Mouse (Mus musculus) ES-CJ7 (cell line): ENCODE data around the gene Lrrc49.
A peak's percentile ranks its signal among the peaks of the same experiment; 100 is the strongest.

Experiments
- DNase-seq: peaks from one replicate; pipeline ENCODE4 v3.0.0; 2011; ENCODE audit warnings: low read depth, low spot score

Gene Lrrc49

DNA sequence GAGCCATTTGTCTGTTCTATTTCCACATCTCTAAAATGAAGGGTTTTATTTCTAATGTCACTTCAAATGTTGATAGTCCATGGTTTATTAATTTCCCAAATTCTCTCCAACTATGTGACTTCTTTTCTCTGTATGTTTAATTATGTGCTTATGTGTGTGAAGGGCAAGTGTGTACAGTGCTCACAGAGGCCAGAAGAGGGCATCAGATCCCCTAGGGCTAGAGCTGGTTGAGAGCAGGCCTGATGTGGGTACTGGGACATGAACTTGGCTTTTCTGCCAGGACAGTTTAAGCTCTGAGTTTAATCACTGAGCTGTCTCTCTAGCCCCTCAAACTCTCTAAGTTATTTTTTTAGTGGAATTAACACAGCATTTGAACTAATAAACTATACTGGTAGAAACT is 13.2 kb downstream of the Lrrc49 start:
- no peak for DNase-seq

GRCm38 (mm10) chr9:60672568-60672967 is 15.4 kb downstream of the Lrrc49 start:
- DNase-seq = no peak

GRCm38 (mm10) chr9:60668886-60669285 is 19.1 kb downstream of the Lrrc49 start:
- no peak for DNase-seq

GRCm38 (mm10) chr9:60665535-60665934 is 22.4 kb downstream of the Lrrc49 start:
- no peak for DNase-seq

DNA sequence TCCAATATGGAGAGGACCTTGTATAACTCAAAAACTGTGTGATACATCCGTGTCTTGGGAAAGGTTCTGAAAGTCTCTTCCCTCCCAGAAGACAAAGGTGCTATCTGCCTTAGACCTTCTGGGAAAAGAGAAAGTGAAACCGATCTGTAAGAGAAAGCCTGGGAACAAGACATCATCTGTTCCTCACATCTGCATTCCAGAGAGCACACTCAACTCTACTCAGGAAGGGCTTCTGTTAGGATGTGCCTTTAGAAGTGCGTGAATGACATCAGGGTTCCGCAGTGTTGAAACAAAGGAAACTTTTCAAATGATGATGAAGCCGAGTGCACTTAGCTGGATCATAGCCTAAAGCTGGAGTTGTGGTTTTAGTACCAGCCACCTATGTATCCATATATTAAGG is 23.1 kb downstream of the Lrrc49 start:
- DNase-seq = no peak

- no peak for DNase-seq
Observed at GRCm38 (mm10) chr9:60664385-60664784, 23.6 kb downstream of the Lrrc49 start.

GRCm38 (mm10) chr9:60662936-60663335 is 25.0 kb downstream of the Lrrc49 start:
- no peak for DNase-seq

GRCm38 (mm10) chr9:60653582-60653981 is 34.4 kb downstream of the Lrrc49 start:
- no peak for DNase-seq

GRCm38 (mm10) chr9:60653137-60653536 is 34.8 kb downstream of the Lrrc49 start:
- no peak for DNase-seq

DNA sequence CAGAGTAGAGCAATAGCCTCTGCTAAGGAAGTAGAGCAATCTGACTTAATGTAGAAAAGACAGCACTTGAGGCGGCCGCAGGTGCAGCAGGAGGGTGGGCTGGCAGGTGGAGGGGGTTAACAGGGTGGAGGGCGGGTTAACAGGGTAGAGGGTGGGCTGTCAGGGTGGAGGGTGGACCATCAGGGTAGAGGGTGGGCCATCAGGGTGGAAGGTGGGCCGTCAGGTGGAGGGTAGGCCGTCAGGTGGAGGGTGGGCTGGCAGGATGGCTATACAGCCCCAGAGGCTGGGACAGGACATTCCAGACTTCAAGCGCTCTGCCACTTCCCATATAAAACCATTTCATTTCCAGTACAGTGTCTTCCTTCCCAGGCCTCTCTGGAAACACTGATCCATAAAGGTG is 37.7 kb downstream of the Lrrc49 start:
- no peak for DNase-seq

DNA sequence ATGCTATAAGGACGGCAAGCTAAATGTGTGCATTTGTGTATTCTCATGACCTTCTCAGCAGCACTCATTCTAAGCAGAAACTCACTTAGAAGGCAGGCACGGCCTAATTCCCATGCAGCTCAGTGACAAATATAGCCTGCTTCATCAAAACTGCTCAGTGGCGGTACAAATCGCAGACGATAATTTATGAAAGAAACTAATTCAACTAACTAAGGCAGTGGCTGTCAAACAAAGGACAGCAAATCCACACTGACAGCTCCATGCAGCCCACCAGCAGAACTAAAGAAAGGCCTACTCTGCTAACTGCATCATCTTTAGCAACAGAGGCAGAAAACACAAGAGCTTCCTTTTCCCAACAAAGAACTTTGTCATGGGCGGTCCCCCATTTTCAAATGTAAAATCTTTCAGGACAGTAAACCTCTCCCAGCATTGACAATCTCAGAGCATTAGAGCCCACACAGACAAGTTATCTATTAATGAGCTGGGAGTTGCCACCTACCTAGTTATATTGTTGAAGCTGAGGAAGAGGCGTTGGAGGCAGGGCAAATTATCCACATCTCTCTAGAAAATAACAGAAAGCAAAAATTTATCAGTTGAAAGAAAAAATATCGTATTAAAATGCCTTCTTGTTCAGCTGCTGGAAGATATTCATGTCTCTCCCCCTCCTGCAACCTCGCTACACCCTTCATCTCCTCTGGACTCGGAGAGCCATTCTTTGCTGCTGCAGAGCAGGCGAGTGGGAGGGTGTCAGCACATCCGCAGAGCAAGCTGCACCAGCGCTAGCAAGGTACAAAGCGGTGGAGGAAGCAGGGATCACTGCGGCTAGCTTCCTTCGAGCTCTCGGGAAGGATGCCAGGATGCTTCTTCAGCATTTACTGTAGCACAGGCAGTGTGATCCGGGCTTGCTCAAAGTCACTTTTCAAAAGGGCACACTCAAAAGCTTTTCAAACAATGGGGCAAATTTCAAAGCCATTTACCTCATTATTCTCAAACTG is 38.7 kb downstream of the Lrrc49 start:
- peak; percentile 25 for DNase-seq

GRCm38 (mm10) chr9:60633601-60634000 is 54.4 kb downstream of the Lrrc49 start:
- DNase-seq = no peak

- DNase-seq = no peak
Observed at GRCm38 (mm10) chr9:60626311-60626791, 61.6 kb downstream of the Lrrc49 start.

DNA sequence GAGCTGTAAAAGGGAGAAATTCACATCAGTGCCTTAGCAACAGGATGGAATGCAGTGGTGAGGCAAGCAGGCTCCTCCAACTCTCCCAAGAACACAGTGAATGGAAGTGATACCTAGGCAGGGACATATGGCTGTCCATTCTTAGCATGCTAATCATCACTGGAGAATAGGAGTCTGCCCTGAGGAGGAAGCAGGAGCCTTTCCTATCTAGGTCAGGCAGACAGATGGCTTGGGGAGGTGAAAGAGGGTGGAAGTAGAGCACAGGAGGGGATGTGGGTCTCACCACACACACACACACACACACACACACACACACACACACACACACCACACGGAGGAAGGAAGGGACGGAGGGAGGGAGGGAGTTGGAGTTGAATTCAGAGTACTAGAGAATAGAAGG is 62.1 kb downstream of the Lrrc49 start:
- no peak for DNase-seq

- no peak for DNase-seq
Observed at GRCm38 (mm10) chr9:60616946-60617345, 71.0 kb downstream of the Lrrc49 start.

GRCm38 (mm10) chr9:60616359-60616758 is 71.6 kb downstream of the Lrrc49 start:
- DNase-seq = no peak

DNA sequence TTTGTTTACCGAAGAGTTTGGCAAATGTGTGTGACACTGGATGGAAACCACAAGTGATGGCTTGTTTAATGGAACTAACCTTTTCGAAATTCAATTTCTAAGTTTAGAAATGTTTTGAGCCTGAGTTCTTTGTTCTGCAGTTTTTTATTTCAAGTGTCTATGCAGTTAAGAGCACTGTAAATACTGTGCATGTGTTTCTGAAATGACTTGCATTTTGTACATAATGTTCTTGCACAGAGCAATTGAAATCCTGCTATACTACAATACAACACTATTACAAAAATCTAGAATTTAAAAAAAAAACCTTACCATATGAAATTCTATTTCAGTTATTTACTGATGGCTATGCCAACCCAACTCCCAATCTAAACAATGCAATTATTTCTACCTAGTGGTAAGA is 75.7 kb downstream of the Lrrc49 start:
- no peak for DNase-seq

GRCm38 (mm10) chr9:60610194-60610593 is 77.8 kb downstream of the Lrrc49 start:
- no peak for DNase-seq

DNA sequence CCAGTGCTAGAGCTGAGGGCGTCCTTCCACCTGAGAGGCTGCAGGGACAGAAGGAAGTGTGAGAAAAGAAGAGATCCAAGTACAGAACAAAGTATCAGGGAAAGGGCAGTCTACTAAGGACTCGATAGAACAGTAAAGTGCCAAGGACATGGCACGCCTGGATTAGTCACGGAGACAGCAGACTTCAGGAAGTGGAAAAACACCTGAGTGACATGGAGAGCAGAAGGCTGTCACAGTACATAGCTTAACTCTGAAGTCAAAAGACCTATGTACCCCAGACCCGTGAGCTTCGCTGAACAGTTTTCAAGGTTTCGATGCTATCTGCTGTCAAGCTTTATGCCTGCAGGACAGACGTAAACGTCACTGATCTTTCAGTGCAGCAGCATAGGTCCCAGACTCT is 79.1 kb downstream of the Lrrc49 start:
- DNase-seq = no peak

DNA sequence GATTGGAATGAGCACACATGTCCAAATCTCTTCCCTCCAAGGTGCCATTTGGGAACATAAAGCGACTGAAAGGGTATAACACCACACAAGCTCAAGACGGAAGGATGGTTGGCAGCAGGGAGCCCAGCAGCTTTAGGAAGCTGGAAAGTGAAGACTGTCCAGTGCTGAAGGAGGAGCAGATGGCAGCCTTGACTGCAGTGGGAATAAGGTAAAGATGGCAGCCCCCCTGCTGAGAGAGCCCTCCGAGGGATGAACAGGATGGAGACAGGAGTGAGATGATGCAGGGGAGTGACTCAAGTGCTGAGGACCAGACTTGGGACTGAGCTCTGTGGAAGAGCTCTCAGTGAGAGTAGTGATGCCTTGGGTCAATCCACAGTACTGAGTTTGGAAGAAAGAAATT is 79.9 kb downstream of the Lrrc49 start:
- no peak for DNase-seq

DNA sequence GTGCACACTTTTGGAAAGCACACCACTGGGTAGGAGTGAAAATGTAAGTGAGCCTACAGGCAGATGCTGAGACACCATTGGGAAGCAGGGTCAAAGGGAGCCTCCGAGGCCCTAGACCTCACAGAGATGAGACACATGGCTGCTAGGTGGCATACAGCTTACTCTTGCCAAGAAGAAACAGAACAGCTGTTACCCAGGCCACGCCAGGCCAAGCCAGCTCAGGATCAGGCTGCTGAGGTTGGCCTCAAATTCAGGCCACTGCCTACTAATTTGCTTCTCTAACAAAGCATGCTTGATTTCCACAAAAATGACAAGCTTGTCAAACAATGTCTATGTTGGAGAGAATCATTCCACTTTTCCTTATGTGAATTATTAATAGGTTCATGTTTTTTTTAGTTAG is 83.0 kb downstream of the Lrrc49 start:
- DNase-seq = no peak

- no peak for DNase-seq
Observed at GRCm38 (mm10) chr9:60601936-60602335, 86.0 kb downstream of the Lrrc49 start.

- DNase-seq = no peak
Observed at GRCm38 (mm10) chr9:60600273-60600672, 87.7 kb downstream of the Lrrc49 start.
